Mouse (Mus musculus): ENCODE measurements around the gene Pcbp2.

Pcbp2 gene

GRCm38 (mm10) chr15:102507561-102507960 lies 37.2 kb downstream of the Pcbp2 start:
- no peak for DNase-seq

DNA sequence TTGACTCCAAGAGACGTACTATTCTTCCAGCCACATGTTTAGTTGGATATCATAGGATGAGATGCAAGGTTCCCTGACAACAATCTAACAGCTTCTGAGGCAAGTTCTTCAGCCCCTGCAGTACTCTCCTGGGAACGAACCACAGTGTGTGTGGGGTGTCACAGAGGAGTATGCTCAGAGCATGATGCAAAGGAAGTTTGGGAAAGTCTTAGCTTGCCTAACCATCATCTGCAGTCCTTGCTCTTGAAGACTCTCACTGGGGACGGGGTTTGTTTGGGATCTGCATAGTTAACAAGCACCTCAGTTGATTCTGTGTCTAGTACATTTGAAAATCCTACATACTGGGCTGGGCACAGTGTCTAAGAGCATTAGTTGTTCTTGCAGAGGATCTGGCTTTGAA lies 38.0 kb downstream of the Pcbp2 start:
- no peak for DNase-seq

DNA sequence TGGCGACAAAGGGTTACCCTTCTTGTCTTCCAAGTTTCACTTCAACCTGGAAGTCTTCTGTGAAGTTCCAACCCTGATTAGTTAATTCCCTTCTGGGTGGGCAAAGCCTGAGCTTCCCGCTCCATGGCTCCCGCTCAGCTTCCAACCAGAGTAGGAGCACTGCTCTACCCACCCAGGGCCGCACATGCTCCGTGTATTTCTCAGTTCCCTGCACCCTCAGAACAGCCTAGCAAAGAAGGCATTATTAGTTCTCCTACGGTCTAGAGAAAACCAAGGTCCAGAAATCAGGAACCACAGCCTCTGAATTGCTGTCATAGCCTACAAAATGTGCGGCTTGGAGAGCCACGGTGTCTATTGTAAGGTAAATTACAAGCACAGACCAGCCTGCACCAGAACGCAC lies 39.8 kb downstream of the Pcbp2 start:
- DNase-seq, result no peak

DNA sequence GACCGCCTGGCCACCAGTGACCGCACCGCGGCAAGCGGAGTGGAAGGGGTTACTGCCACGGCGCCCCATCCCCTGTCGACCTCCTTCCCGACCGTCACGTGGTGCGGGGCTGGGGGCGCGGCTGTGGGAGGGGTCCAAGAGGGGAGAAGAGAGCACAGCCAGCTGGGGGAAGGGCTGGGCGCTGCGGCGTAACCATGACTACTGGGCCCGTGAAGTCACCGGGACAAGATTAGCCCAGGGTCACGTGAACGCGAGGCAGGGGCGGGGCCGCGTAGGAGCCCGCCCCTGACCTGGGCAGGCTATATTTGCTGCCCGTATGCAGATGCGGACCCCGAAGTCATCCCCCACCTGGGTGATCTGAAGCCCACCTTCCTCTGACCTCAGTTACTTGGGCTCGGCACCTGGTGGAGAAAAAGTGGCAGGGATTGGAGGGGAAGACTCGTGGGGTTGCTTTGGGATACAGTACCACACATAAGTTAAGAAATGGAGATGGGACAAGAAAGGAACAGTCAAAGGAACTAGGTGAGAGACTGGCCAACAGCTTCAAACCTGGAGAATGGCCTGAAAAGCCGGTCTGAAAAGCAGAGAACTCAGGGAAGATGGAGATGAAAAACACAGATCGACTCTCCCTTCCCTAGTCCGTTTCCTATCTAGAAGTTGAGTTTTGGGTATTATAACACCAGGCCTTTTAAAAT lies 40.4 kb downstream of the Pcbp2 start:
- peak; percentile 85 for DNase-seq

DNA sequence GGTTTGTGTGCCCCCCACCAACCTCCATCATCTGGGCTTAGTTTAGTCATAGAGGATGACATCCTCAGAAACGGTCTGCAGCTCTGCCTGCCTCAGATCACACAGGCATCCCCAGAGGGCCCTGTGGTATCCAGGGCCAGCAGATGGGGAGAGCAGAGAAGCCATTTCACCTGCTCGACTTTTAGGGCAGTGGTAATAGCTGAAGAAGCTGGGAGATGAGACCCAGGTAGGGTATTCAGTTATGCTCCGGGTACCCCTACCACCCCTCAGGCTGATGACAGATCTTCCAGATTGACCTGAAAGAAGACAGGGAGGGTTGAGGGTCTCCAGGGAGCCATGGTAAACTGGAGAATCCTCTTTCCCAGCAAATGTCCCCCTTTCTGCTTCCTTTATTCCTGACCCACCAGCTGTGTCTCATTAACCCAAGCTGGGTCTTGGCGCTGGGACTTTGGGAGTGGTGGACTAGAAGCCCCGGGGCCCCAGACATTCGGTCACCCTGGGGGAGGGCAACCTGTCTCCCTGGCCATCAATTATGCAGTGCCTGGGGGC lies 41.0 kb downstream of the Pcbp2 start:
- no peak for DNase-seq

- no peak for DNase-seq
Observed at GRCm38 (mm10) chr15:102512010-102512409, 41.7 kb downstream of the Pcbp2 start.

DNA sequence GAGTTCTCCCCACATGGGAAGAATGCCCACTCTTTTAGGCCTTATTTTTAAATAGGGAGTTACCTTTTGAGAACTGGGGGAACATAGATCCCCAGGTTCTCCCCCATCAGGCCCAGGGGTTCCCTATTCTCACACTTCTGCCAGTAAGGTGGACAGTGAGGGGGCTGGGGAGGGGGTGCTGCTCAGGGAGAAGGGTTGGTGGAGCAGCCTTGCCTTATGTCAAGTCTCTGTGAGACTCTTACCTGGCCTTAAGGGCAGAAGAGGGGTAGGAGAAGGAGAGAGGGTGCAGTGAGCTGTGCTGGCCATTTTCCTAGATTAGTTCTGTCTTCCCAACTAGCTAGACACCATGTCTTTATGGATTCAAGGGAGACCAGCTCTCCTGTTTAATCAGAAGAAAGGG lies 42.1 kb downstream of the Pcbp2 start:
- DNase-seq, result no peak

GRCm38 (mm10) chr15:102513004-102513403 lies 42.7 kb downstream of the Pcbp2 start:
- no peak for DNase-seq

DNA sequence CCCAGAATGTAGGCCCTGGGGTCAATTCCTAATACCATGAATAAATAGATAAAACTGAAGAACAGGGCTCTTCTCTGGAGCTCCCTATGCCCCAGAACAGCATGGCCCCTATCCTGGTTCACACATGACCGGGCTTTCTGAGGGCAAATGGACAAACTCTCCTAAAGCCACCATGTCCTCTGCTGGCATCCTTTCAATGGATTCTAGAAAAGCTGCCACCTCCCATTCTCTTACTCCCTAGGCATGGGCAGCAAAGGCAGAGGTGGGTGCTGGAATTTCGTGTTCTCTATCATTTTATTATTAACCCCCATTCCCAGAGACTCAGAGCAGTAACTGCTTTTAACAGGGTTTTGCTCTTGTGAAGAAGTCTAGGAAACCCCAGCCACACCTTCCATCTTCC lies 44.9 kb downstream of the Pcbp2 start:
- DNase-seq, result no peak

DNA sequence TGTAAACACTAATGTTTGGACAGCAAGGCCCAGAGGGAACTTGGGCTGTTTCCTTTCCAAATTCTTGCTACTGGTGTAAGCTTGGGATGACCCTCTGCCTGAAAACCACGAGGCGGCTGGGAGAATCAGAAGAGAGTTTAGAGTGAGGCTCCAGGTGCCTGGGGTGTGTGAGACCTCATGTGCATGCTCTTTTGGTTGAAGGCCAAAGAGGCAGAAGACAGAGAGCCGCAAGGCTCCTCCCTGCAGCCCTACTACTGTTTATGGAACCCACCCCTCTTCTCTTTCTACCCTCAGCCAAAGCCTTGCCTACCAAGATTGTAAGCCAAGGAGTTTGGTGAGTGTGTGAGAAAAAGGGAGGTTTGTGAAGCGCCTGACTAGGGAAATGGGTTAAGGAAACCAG lies 45.5 kb downstream of the Pcbp2 start:
- DNase-seq, result no peak

DNA sequence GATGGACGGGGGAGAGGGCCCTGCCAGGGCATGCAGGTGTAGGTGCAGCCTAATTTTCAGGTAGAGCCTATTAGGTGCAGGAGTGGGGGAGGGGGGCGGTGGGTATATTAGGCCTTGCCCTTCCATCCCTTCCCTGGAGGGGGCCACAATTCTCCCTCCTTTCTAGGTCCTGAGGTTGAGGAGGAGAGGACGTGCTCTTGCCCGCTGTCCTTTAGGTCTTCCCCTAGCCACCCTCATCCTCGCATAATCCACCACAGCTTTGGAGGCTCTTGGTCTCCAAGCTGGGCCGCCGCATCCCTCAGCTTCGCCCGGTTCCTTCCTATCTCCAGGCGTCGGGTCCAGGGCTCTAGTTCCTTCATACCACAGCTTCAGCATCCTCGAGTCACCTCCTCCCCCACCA lies 46.0 kb downstream of the Pcbp2 start:
- DNase-seq, result no peak

DNA sequence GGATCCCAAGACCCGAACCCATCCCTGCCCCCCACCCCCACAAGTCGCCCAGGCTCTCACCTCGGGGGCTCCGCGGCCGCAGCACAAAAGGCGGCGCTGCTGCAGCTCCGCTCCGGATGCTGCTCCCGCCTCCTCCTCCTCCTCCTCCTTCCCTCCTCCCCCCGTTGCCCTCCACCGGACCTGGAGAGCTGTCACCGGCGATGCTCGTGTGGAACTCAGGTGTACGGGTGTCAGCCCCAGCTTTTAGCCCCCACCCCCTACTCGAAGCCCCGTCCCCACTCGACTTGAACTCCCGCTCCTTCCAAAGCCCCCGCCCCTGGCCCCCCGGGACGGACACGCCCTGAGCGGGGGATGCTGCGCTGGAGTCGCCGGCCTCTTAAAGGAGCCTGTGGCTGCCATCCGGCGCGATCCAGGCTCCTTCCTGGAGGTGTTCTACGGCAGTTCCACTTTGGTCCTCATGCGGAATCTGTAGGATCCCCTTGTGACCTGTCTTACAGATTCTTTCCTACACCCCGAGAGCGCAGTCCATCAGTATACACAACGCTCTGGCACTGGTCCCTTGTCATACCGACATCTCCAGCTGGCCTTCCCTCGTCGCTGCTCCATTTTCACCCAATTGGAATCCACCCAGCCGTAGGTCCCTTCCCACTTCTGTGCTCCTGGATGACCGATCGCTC lies 46.5 kb downstream of the Pcbp2 start, which contains the start of gene Map3k12:
Gene Map3k12 (minus strand): TSS at position 337 of the 677 bp plus-strand sequence.
- DNase-seq, result peak; percentile 82

- DNase-seq, result no peak
Observed at GRCm38 (mm10) chr15:102517631-102517975, 47.3 kb downstream of the Pcbp2 start.

DNA sequence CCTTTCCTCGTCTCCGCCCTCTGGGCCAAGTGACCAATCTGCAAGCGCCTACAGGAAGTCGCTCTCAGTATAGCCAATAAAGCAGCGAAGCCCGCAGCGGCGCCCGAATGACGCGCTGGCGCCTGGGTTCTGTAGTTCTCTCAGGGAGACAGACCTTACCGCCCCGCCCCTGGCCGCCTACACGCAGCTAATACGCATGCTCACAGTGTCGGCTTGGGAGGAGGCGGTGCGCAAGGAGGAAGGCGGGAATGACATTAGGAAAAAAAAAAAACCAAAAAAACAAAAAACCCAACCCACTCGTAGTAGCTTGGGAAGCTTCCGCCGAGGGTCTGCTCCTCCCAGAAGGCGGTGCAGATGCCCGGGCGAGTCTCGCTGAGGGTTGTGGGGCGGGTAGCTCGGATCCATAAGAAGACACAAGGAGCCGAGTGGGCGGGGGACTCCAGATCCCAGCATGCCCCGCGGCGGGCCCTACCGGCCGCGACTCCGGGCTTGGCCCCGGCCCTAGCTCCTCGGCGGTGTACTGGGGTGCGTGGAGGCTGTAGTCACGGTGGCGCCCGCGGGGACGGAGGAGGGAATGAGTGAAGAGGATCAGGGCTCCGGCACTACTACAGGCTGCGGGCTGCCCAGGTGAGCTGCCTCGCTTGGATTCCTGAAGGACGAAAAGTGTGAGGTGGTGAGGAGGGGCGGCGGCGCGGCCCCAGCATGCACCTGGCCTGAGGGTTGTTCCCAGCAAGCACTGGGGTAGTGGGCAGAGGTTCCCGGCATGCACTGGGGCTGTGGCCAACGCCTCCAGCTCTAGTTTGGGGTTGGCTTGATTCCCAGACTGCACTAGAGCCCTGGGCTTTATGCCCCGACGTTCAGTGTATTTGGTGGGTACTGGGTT lies 47.9 kb downstream of the Pcbp2 start, which contains the start of gene Tarbp2:
Gene Tarbp2 (plus strand): TSS at position 217 of the 883 bp plus-strand sequence.
- DNase-seq, result peak; percentile 99

DNA sequence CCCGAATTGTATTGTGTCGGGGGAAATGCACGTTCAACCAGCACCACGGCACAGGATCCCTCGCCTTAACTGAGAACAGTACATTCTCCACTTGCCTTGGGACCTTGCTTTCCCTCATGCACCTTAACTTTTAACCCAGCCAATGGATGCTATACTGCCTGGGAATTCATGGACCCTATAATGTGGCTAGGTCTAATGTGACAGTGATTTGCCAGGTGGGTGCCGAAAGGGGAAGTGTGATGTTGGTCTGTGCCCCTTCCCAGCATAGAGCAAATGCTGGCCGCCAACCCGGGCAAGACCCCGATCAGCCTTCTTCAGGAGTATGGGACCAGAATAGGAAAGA lies 48.5 kb downstream of the Pcbp2 start:
- DNase-seq, result no peak

DNA sequence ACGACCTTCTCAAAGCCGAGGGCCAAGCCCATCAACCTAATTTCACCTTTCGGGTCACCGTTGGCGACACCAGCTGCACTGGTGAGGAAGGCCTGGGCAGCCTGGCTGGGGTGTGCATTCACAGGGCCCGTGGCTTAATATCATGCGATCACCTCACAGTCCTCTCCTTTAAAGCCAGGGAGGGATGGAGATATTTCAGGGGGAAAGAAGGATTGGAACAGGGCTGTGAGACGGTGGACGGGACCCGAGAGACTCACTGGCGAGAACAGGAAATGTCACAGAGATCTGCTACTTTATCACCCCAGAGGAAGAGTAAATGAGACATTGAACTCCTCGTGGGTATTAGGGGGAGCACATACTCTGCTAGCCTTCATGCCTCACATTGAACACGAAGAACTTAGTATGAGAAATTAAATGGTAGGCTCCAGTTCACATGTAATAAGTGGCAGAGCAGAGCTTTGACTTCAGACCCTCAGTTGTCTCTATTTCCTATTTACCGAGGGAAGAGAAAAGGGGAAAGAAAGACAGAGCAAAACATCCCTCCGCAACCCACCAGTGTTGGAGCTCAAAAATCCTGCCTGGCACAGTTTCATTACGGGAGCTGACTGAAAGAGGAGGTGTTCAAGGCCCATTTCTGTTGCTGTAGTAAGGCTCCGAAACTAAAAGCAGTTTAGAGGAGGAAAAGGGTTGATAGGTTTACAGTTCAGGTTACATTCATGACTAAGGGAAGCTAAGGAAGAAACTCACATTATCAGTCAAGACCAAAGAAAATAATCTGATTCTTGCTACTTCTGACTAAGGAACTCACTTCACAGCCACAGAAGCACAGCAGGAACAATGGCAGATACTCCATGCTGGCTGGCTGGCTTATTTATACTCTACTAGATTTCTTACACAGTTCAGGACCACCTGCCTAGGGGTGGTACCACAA lies 49.1 kb downstream of the Pcbp2 start:
- DNase-seq, result no peak

GRCm38 (mm10) chr15:102520416-102520815 lies 50.1 kb downstream of the Pcbp2 start:
- DNase-seq, result no peak

DNA sequence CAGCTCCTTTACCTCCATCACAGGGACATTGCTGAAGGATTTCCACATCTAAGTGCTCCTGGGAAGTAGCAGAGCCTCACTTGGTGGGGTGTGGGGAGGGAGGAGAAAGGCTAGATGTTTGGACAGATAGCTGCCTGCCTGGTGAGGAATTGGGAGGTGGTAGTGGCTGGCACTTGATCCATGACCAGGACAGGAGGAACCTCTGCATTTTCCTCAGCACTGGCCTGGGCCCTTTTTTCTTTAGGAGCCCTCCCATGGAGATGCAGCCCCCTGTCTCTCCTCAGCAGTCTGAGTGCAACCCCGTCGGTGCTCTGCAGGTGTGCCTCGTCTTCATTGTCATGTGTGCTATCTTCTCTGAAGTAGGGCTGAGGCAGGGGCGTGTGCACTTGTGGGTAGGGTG lies 51.1 kb downstream of the Pcbp2 start:
- no peak for DNase-seq

GRCm38 (mm10) chr15:102524892-102525485 lies 54.6 kb downstream of the Pcbp2 start, which contains the start of gene Npff:
Gene Npff (minus strand): TSS chr15:102524942.
- DNase-seq, result peak; percentile 79

- no peak for DNase-seq
Observed at GRCm38 (mm10) chr15:102526111-102527002, 56.0 kb downstream of the Pcbp2 start.

DNA sequence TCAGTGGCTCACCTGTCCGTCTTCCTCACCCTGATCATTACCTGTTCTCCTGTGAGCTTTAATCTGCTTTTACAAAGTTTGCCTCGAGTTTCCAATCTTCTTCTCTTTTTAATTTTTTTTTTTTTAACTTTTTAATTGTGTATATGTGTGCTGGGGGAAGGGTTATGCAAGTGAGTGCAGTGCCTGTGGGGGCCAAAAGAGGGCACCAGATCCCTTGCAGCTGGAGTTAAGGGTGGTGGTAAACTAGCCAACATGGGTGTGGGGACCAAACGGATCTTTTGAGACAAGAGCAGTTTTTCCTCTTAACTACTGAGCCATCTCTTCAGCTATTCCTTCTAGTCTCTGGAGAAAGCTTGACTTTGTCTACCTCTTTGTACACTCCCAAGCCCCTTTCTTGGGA lies 57.6 kb downstream of the Pcbp2 start:
- DNase-seq, result no peak

All from kidney, adult 18-20 months (tissue).